Mouse (Mus musculus) bone marrow, adult 2 months (tissue): ENCODE measurements at regions not wholly inside any gene's neighbourhood (a gene's known extent, or its start where the extent isn't known, plus 50 kb on each side); places are given as distances from the start of the nearest gene placed in this dataset.

Experiments used
- CTCF ChIP-seq: fragments of 200-500 bp; IDR thresholded peaks from 2 replicates; pipeline ENCODE4 v1.5.1; 2011; ENCODE audit warnings: low read length, control low read depth; ENCODE audit not compliant: control insufficient read depth, insufficient read depth
- POLR2A ChIP-seq: fragments of 200-500 bp; IDR thresholded peaks from 2 replicates; pipeline ENCODE4 v1.6.1; 2011; ENCODE audit warnings: low read depth, mild to moderate bottlenecking, control low read depth, low read length, borderline replicate concordance; ENCODE audit not compliant: control insufficient read depth

DNA sequence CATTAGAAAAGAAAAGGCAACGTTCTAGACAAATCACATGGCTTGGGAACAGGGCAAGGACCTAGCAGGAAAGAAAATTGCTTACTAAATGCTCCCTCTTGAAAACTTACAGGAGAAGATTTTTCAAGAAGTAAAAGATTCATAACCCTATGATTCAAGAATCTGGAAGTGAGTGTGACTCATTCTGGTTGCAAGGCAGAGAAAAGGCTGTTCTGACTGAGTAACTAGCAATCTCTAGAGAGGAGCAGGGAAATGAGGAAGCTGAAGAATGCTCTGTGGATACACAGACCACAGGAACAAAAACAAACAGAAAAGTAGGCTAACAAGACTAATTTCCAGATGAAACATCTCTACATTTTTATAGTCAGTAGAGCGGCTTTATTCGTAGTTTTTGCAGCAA lies 92.1 kb upstream of the Agr3 start:
- TF ChIP-seq POLR2A (no peak), CTCF (no peak)
